In the genomic region with DNA sequence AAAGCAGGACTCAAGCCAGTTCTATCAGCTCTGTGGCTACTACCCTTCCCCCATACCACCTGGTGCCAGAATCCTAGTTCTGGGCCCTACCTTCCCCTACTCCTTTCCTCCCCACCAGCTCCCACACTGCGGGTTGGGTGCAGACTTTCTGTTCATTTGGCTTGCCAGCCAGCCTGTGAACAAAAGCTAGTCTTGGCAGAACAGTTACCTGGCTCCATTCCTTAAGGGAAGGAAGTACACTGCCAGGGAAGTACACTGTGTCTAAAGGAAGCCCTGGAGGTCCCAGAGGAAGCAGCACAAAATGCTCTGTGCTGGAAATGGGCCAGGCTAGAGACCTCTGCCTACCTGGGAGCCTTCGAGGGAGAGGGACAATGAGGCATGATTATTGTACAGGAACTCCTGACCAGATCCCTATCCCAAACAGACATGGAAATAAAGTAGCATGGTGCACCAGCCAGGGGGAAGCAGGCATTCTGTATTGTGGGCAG, we compare ENCODE assay signal across 11 mouse cellular contexts. TPM values are rescaled to one million over a fixed set of nuclear protein-coding genes. Genes with fewer than 3 reads are reported as not detected.
DNase-seq lines count a peak whose midpoint lies in the region; ATAC-seq lines count a peak whose summit lies in the region.
"Had no signal": no experiment of that assay in that cellular context is flagged by ENCODE, and none has a peak within 500 bp of the region (broad histone marks: within the 10 kb centered on the region; RNA-seq: fewer than 3 reads in every experiment).

A gene (plus strand): TSS at position 438 of the 488 bp plus-strand sequence.

- no peak within 1 kb of the TSS for H3K27ac ChIP-seq in forebrain, embryonic 13.5 days
- H3K27ac ChIP-seq in forebrain, embryonic 11.5 days (ENCODE audit: low read depth, low read length): no peak within 1 kb of the TSS
- H3K27ac ChIP-seq: heart, embryonic 15.5 days had no signal

- no peaks in the 10 kb centered on the region for H3K9me3 ChIP-seq in forebrain, embryonic 13.5 days (replicated peaks)
- no peaks in the 10 kb centered on the region for H3K9me3 ChIP-seq in forebrain, embryonic 11.5 days (ENCODE audit: control insufficient read depth, low read length)
- H3K9me3 ChIP-seq: heart, embryonic 15.5 days had no signal

- no peak for DNase-seq in forebrain, embryonic 11.5 days (ENCODE audit: low spot score)
- peak; percentile 28 for DNase-seq in ovary, adult 18-20 months (ENCODE audit: low spot score)
- DNase-seq in ovary, postnatal 10 days (ENCODE audit: low spot score): no peak
- peak; percentile 62 for DNase-seq in kidney, postnatal 14 days
- peak; percentile 10 to 22 for DNase-seq in right cerebral cortex, postnatal 36 days (ENCODE audit: low spot score in 2 of 2)
- DNase-seq in thymus, postnatal 10 days (ENCODE audit: low spot score in 2 of 2): no peak
- DNase-seq in natural killer cell, adult 2 months (ENCODE audit: low spot score in 2 of 2): no peak
- DNase-seq: lung, embryonic 14.5 days had no signal

- no peak within 1 kb of the TSS for H3K9ac ChIP-seq in forebrain, embryonic 13.5 days
- no peak within 1 kb of the TSS for H3K9ac ChIP-seq in forebrain, embryonic 11.5 days (ENCODE audit: low read length)
- H3K9ac ChIP-seq: heart, embryonic 15.5 days; lung, embryonic 14.5 days had no signal

- H3K4me1 ChIP-seq in forebrain, embryonic 13.5 days: no peaks in the 10 kb centered on the region
- H3K4me1 ChIP-seq in forebrain, embryonic 11.5 days (replicated peaks; ENCODE audit: control insufficient read depth, insufficient read depth, low read length): no peaks in the 10 kb centered on the region
- H3K4me1 ChIP-seq: heart, embryonic 15.5 days had no signal

- 84% methylated on average over 2 of the region's 2 CpGs for WGBS in forebrain, embryonic 13.5 days
- 81% methylated on average over 2 of the region's 2 CpGs for WGBS in forebrain, embryonic 11.5 days

- H3K27me3 ChIP-seq in forebrain, embryonic 13.5 days: no peaks in the 10 kb centered on the region
- H3K27me3 ChIP-seq in forebrain, embryonic 11.5 days (ENCODE audit: control insufficient read depth, insufficient read depth, low read length): no peaks in the 10 kb centered on the region
- H3K27me3 ChIP-seq: CH12.LX; heart, embryonic 15.5 days had no signal

- H3K4me3 ChIP-seq in forebrain, embryonic 13.5 days: no peak within 1 kb of the TSS
- H3K4me3 ChIP-seq in forebrain, embryonic 11.5 days (ENCODE audit: low read depth, low read length): no peak within 1 kb of the TSS
- H3K4me3 ChIP-seq: heart, embryonic 15.5 days had no signal

- no peak within 1 kb of the TSS for H3K4me2 ChIP-seq in forebrain, embryonic 13.5 days
- no peak within 1 kb of the TSS for H3K4me2 ChIP-seq in forebrain, embryonic 11.5 days (ENCODE audit: low read depth, low read length, severe bottlenecking)
- H3K4me2 ChIP-seq: heart, embryonic 15.5 days; lung, embryonic 14.5 days had no signal

- ATAC-seq in forebrain, embryonic 13.5 days: peak; percentile 55; the same call in 1 of the 2 replicates
- no peak for ATAC-seq in forebrain, embryonic 11.5 days (replicated peaks; ENCODE audit: low FRiP score)

- H3K36me3 ChIP-seq in forebrain, embryonic 13.5 days (ENCODE audit: poor library complexity, severe bottlenecking): no peaks in the 10 kb centered on the region
- H3K36me3 ChIP-seq in forebrain, embryonic 11.5 days (ENCODE audit: control insufficient read depth, insufficient read depth, low read length): no peaks in the 10 kb centered on the region
- H3K36me3 ChIP-seq: heart, embryonic 15.5 days had no signal

RNA-seq across cellular contexts. Expression of the gene that starts here (rescaled TPM):
- polyA plus RNA-seq in forebrain, embryonic 13.5 days (2015; fragmentation: Nextera tagmentation; extraction: Ambion mirVana): not detected in 2 replicates
- not detected in 2 replicates for polyA plus RNA-seq in forebrain, embryonic 11.5 days (2014; fragmentation: Nextera tagmentation; extraction: Ambion mirVana)
- polyA plus RNA-seq: heart, embryonic 15.5 days; lung, embryonic 14.5 days had no signal

Comparison
In these comparisons a context has a peak if more than half of its experiments do, and no peak if none do; other contexts are left out.
1. DNase-seq: peak in ovary, adult 18-20 months (single experiment), kidney, postnatal 14 days (single experiment) and right cerebral cortex, postnatal 36 days (2 of 2); none in forebrain, embryonic 11.5 days (single experiment), ovary, postnatal 10 days (single experiment), thymus, postnatal 10 days (0 of 2) and natural killer cell, adult 2 months (0 of 2).
2. Peak in ATAC-seq in forebrain, embryonic 13.5 days; RNA of the gene not detected or under 1 TPM.